Mouse (Mus musculus) ES-CJ7 (cell line): Measurements from ENCODE around the gene Tnfrsf23.
"Not testable (repeated sequence)": the region's sequence is repeated elsewhere in the genome, so short reads cannot be mapped to it uniquely, and the experiment has no call there.

Experiments
- DNase-seq: peaks from one replicate; pipeline ENCODE4 v3.0.0; 2011; ENCODE audit warnings: low read depth, low spot score

The Tnfrsf23 gene

GRCm38 (mm10) chr7:143685359-143686067 is at the start of gene Tnfrsf23:
Gene Tnfrsf23 (minus strand): TSS chr7:143685872.
- peak; percentile 71 for DNase-seq

GRCm38 (mm10) chr7:143733746-143734145 is 48.1 kb upstream of the Tnfrsf23 start:
- DNase-seq = no peak

DNA sequence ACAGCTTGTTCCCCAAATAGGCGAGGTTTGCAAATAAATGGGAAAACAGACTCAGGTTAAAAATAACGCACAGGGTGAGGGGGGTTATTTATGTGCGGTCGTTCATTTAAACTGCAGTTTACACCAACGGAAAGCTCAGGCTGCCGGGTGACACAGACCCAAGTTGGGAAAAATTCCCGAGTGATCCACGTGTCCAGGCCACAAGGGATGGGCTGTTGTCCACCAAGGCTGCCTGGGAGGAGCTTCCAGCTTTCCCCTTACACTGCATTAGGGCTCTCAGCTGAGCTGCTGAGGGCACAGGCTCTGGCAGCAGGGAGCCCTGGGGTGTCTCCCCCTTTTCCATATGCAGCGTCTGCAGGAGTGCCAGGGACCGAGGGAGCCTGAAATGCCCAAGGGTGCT is 44.2 kb upstream of the Tnfrsf23 start:
- no peak for DNase-seq

GRCm38 (mm10) chr7:143726396-143726795 is 40.7 kb upstream of the Tnfrsf23 start:
- DNase-seq = no peak

DNA sequence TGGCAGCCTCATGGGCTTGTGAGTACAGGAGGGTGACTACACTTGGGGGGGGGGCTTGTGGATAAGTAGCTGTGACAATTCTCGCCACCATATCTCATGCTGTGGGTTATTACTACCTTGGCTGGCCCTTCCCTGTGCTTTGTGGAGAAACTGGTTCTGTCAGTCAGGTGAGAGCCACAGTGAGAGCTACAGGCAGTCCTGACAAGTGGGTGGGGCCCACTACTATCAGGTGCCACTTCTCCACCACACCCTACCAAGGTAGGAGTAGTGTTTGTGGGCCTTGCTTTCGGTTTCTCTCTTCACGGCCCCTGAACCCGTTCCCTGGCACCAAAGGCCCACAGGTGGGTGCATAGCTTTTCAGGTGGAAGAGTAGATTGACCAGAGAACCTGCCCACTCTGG is 38.2 kb upstream of the Tnfrsf23 start:
- no peak for DNase-seq

DNA sequence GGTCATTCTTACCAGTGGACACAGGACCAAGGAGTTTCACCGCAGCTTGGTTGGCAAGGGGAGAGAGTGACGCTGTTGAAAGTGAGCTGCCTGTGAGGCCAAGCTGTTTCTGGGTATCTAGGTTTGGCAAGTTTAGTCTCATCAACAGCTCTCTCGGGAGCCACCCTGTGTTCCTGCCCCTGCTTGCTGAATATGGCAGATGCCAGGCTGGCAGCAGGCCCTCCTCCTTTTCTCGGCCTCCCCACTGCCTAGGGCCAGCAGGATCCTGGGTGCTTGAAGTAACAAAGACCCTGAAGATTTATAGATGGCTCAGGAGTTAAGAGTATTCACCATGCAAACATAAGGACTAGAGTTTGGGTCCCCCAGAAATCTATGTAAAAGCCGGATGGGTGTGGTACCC is 37.0 kb upstream of the Tnfrsf23 start:
- no peak for DNase-seq

GRCm38 (mm10) chr7:143717811-143718210 is 32.1 kb upstream of the Tnfrsf23 start:
- DNase-seq = no peak

DNA sequence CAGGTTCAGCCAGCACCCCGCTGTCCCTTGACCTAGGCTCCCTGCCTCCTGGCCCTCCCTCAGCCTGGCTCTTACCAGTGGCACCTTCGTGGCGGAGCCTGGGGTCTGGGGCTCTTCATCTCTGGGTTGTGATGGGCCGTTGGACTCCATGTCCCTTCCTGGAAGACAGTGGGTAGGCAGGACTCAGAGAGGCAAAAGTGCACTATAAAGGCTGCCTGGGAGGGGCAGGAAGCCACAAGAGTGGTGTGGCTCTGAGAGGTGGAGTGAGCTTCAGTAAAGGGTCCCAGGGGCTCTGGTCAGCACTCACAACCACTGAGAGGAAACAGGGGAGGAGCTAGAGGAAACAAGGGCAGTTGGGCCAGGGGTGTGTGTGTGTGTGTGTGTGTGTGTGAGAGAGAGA is 27.7 kb upstream of the Tnfrsf23 start:
- DNase-seq = no peak

DNA sequence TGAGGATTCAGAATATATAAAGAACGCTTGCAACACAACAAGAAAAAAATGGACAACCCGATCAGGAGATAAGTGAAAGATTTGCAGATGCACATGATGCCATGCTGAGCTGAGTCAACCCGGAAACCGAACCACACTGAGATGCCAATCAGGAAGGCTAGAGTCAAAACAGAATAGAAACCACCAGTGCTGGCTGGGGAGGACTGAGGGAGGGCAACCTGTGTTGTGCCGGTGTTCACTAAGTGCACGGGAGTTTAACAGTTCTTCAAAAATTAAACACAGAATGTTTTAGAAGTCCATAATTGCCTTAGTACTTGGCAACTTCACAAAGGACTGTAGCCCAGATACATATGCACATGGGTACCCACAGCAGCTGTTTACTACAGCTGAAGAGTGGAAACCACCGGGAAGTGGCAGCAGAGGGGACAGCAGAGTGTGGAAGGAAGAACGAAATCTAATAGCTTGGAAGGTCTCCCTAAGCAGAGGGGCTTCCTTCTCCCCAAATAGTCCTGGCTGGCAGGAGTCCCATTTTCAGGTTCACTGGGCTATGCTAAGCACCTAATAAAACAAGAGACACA is 27.2 kb upstream of the Tnfrsf23 start:
- DNase-seq = no peak

- no peak for DNase-seq
Measured at GRCm38 (mm10) chr7:143712023-143712422, 26.4 kb upstream of the Tnfrsf23 start.

DNA sequence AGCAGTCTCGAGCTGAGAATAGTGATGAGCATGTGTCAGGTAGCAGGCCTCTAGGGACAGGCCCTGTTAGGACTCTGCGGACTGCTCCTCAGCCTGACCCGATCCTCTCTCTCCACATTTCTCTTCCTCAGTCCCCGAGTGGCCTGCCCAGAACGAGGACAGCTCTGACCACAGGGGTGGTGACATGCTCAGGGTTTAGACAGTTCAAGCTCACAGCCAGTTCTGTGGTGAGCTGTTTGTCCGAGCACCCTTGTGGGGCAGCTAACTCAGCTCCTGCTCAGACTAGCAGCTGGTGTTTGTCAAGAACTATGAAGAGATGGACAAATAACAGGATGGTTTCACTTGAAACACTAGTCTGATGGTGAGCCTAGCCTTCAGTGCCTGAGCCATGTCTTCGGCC is 25.7 kb upstream of the Tnfrsf23 start:
- DNase-seq = no peak

DNA sequence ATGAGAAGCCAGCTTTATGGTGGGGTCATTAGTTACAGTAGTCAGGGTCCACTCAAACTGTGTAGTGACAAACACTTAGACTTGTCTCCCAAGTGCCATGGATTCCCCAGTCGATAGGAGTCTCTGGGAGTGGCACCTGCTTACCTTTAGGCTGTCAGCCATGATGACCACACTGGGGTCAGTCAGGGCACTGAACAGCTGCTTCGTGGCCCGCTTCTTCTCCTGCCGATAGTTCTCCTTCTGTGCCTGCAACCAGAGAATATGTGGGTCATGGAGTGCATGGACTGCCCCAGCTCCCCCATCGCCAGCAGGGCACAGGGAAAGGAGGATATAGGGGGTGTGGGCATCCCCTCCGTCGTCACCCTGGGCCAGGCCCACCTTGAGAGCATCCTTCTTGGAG is 23.7 kb upstream of the Tnfrsf23 start:
- DNase-seq = no peak

DNA sequence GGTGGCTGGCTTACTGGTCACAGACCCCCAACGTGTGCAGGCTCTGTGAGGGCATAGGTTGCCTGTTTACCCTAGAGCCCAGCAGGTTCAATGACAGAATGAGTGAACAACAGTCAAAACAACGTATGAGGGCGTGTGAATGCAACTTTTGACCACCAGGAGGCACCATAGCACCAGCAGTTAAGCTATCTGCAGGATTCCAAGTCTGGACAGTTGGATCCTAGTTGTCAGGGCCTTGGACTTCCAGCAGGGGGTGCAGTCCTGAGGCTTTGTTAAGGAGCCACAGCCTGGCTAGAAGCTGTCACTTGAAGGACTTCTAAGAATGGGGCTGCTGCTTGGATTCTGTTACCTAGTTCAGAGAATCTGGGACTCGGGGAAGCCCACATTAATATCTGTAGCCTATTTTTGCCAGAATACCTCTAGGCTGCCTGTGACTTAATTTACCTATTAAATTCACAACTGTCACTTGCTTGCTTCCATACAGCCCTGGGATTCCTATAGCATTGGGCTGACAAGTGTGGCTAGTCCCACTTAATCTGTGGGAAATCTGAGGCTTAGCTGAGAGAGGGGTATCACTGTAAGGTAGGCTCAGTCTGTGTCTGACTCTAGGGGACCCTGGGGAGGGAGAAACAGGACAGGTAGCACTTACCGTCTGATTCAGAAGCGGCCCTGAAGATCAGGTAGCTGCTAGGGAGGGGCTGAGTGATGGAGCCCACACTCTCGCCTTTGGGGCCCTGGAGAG is 21.2 kb upstream of the Tnfrsf23 start:
- peak; percentile 95 for DNase-seq

GRCm38 (mm10) chr7:143696140-143696539 is 10.5 kb upstream of the Tnfrsf23 start:
- peak; percentile 75 for DNase-seq

- DNase-seq = no peak
Measured at GRCm38 (mm10) chr7:143694550-143694949, 8.9 kb upstream of the Tnfrsf23 start.

GRCm38 (mm10) chr7:143692746-143693510 is 7.3 kb upstream of the Tnfrsf23 start:
- no peak for DNase-seq

DNA sequence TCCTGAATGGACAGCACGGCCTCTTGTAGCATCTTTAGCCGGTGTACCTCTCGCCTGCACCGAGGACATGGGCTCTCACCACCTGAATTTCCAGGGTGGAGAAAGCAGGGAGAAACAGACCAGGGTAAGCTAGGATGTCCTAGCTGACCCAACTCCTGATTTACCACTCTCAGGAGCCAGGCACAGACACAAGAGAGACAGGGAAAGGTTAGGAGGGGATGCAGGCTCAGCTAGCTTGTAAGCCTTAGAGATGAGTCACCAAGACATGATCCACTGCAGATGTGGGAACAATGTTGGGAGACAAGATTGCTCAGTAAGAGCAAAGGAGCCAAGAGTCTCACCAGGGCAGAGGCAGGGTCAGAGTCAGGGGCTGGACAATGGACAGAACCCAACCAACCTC is 6.2 kb upstream of the Tnfrsf23 start:
- no peak for DNase-seq

DNA sequence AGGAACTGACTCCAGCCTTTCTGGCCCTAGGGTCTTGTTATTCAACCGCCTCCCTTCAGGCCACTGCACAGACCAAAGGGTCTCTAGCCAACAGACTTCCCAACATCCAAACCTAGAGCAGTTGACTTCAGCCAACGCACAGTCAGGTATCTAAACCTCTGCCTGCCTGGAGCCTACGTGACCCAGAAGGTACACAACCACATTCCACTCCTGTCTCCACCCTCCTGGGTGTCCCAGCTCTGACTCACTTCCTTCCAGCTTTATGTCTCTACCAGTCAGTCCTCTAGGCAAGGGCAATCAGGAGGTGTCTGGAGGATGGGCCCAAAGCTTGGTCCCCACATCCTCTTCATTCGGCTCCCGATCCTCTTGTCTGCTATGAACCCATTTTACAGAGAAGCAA is 5.5 kb upstream of the Tnfrsf23 start:
- DNase-seq = no peak

- DNase-seq = no peak
Measured at GRCm38 (mm10) chr7:143689946-143690345, 4.3 kb upstream of the Tnfrsf23 start.

- no peak for DNase-seq
Measured at GRCm38 (mm10) chr7:143689481-143689880, 3.8 kb upstream of the Tnfrsf23 start.

- not testable (repeated sequence) for DNase-seq
Measured at GRCm38 (mm10) chr7:143686676-143687075, 1.0 kb upstream of the Tnfrsf23 start.

DNA sequence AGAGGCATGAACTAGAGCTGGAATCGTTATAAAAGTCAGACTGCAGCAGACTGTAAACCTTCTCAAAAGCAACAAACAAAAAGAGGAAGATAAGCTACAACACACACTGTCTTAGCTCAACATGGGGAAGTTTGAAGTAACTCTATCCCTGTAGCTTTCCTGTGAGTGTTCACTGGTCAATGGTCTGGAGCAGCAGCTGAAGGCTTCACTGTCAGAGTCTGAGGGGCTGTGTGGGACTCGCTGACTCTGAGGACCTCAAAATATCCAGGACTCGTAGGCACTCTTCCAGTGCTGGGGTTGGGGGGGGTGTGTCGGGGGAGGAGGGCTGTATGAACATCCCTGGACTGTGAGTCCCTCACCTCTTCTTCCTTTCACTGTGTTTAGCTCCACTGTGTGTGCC is 519 bp upstream of the Tnfrsf23 start:
- not testable (repeated sequence) for DNase-seq
